Mouse (Mus musculus): ENCODE measurements around the gene Atp2b2.

Gene Atp2b2

GRCm38 (mm10) chr6:113886886-113887285, 155.5 kb downstream of the Atp2b2 start:
- no peak for DNase-seq

- no peak for DNase-seq
Measured at GRCm38 (mm10) chr6:113884806-113885205, 157.6 kb downstream of the Atp2b2 start.

DNA sequence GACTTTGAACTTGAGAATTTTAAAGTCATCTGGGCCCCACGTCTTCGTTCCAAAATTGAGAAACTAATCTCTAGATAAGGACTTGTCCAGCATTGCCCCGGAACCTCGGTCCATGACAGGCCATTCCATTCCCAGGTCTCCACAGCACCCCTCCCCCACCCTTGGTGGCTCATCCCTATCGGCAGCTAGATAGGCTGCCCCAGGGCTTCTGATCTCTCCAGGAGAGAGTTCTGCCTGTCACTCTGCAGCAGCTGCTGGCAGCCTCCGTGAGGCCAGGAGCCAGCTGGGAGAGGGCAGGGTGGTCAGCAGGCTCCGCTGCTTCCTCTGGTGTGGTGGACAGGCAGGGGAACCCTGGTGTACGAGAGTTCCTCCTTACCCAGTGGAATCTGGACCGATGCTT, 159.2 kb downstream of the Atp2b2 start:
- peak in 1 of 2 experiments; percentile 70 for DNase-seq

DNA sequence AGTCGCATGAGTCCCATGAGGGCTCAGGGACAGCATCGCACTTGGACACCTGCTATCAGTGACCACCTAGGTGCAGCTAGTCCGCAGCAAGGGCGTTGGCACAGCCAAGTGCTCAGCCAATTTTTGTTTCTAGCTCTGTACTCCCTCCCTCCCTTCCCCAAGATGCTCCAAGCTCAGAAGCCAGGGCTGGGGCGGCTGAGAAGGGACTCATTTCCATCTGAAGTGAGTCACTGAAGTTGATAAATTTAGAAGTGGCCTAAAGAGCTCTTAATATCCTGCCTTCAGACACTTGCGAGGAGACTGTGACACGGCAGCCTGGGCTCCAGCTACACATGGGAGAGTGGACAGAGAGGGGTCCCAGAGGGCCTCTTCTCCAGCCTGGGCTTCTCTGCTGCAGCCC, 160.0 kb downstream of the Atp2b2 start:
- DNase-seq, result peak; percentile 37 to 47

GRCm38 (mm10) chr6:113881561-113882243, 160.7 kb downstream of the Atp2b2 start:
- DNase-seq, result peak in 1 of 2 experiments; percentile 29

DNA sequence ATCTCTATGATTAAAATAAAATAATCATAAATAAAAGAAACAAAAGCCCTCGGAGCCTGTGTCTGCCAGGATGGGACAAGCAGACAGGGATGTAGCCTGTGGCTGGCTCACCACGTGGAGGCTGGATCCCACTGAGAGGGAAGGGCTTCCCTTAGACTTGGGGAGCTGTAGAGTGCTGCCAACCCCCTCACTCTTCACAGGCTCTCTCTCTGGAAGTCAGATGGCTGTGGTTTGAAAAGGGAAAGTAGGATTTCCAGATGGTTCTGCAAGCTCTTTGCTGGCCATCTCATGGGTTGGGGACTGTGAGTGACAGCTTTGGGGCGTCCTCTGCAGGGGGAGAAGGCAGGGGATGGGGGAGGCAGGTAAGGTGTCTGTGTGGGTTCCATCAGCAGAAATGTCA, 163.0 kb downstream of the Atp2b2 start:
- DNase-seq, result no peak

DNA sequence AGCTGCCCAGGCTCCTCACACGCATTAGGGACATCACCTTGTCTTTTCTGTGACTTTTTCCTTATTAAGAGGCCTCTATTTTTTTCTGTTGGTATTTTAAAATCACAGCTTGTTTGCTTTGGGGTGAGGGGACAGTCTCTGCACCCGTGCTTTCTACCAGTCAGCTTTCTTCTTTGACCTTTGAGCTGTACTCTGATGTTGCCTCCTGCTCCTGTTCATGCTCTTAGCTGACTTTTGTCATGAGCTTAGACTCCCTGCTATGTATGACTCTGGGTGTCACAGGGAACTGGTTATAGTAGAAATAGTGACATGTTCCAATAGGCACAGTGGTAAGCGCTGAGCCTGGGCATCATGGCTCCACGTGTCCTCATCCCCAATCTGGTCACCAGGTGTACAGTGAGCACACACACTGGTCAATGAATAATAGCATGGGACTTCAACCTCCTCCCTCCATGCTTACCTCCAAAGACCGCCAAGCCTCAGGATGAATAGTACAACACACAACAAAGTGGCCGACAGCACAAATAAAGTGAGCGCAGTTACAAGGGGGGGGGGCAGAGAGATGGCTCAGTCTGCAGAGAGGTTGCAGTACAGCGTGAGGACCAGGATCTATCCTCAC, 163.8 kb downstream of the Atp2b2 start:
- peak in 1 of 2 experiments; percentile 30 for DNase-seq

GRCm38 (mm10) chr6:113876585-113876984, 165.8 kb downstream of the Atp2b2 start:
- no peak for DNase-seq

DNA sequence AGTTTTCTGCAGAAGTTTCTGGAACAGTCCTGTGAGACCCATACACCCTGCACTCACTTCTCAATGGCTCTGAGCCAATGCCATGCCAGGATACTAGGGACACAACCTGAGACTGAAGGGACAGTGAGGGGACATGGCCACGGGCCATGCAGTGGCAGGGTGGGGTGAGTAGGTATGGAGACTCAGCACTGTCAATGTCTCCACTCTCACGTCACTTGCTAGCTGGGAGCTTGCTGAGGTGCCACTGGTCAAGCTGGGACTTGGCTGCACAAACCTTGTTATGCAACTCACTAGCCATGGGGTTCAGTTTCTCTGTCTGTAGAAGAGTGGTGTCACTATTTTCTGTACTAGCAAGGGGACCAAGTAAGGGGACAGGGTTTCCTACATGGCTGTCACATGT, 167.2 kb downstream of the Atp2b2 start:
- peak; percentile 63 to 65 for DNase-seq

- DNase-seq, result peak in 1 of 2 experiments; percentile 67
Measured at GRCm38 (mm10) chr6:113872654-113873053, 169.8 kb downstream of the Atp2b2 start.

DNA sequence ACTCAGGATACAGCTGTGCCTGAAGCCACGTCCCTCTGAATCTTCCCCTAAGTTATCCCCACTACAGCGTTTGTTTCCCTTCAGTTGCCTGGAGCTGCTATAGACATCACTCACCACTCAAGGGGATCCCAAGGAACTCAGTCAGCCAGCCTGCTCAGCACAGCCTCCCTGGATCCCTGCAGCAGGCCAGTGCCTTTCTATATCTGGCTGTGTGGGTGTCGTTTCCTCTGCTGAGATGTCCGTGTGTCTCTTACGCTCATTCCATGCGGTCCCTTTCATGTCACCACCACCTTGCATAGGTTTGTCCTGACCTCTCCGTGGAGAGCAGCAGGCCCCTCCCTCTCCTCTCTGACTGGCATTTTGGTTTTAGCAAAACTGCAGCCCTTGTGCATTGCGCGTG, 171.6 kb downstream of the Atp2b2 start:
- DNase-seq, result no peak

DNA sequence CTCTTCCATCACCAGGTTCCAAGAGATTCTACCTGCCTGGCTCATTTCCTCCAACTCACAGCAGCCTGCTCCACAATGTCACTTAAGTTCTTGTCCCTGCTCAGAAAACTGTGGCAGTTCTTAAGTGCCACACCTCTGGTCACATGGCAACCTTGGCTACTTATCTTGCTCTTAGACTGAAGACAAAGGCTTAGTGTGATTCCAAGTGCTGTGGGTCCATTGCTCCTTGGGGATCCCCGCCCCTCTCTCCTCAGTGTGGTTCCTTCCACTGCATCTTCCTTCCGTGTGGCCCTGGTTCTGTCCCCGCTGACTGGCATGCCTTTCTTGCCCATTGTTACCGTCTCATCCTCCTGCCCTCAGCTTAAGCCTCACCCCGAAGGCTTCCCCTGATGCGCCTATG, 173.9 kb downstream of the Atp2b2 start:
- DNase-seq, result no peak

DNA sequence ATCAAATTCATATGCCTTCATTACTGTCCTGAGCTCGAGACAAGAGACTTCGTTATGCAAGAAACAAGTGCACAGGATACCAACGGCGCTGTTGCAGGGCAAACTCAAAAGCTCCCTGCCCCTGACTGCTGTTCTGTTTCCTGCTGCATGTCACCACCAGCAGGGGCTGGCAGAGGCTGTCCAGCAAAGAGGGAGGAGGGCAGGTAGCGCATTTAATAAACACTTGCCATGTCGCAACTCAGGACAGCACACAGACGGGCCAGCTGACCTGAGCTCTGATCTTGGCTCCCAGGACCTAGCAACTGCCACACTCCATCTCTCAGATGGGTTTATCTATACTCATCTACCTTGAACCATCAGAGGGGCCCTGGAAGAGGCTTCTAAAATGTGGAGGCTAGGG, 176.7 kb downstream of the Atp2b2 start:
- no peak for DNase-seq

GRCm38 (mm10) chr6:113864812-113865211, 177.6 kb downstream of the Atp2b2 start:
- no peak for DNase-seq

GRCm38 (mm10) chr6:113862955-113863354, 179.5 kb downstream of the Atp2b2 start:
- peak in 1 of 2 experiments; percentile 58 for DNase-seq

DNA sequence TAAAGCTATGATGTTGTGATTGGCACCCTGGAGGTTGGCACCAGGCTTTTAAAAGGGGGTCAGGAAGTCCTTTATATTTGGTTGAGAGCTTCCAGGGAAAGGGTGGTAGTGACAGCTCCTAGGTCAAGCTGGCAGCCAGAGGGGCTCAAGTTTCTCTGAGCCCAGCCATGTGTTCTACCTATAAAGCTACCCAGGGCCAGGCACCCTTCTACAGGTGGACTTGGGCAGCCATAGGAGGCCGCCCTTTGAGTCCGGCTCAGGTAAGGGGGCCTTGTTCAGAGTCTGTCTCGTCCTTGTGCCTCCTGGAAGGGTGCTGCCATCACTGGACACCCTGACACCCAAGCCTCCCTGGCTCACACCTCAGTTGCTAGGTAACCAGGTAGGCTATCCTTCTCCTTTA, 180.5 kb downstream of the Atp2b2 start:
- DNase-seq, result no peak

GRCm38 (mm10) chr6:113861375-113861770, 181.0 kb downstream of the Atp2b2 start:
- no peak for DNase-seq

GRCm38 (mm10) chr6:113860735-113861374, 181.6 kb downstream of the Atp2b2 start:
- peak; percentile 99 to 100 for DNase-seq

GRCm38 (mm10) chr6:113860023-113860734, 182.2 kb downstream of the Atp2b2 start:
- DNase-seq, result no peak

- peak in 1 of 2 experiments; percentile 58 for DNase-seq
Measured at GRCm38 (mm10) chr6:113858317-113858716, 184.1 kb downstream of the Atp2b2 start.

- no peak for DNase-seq
Measured at GRCm38 (mm10) chr6:113857310-113857873, 185.0 kb downstream of the Atp2b2 start.

DNA sequence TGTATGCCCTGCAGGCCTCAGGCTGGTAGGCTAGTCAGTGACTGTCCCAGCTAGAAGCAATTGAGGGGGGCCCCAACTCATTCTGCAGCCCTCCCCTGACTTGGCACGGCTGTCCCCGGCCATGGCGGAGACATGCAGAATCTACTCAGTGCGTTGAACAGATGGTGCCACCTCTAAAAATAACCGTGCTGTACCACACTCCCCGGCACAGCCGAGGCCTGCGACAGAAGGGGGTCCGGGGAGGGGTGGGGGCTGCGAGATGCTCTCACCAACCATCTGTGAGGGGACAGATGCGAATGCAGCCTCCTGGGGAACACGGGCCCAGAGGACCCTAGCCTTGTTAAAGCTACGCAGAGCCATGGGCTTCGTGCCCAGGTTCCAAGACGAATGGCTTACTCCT, 185.6 kb downstream of the Atp2b2 start:
- DNase-seq, result peak; percentile 92 to 94

GRCm38 (mm10) chr6:113856095-113856646, 186.2 kb downstream of the Atp2b2 start:
- DNase-seq, result no peak

All from cerebellum, postnatal 25 days (tissue).